Mouse (Mus musculus): Measurements from ENCODE around the gene Apbb1ip.

Gene Apbb1ip

DNA sequence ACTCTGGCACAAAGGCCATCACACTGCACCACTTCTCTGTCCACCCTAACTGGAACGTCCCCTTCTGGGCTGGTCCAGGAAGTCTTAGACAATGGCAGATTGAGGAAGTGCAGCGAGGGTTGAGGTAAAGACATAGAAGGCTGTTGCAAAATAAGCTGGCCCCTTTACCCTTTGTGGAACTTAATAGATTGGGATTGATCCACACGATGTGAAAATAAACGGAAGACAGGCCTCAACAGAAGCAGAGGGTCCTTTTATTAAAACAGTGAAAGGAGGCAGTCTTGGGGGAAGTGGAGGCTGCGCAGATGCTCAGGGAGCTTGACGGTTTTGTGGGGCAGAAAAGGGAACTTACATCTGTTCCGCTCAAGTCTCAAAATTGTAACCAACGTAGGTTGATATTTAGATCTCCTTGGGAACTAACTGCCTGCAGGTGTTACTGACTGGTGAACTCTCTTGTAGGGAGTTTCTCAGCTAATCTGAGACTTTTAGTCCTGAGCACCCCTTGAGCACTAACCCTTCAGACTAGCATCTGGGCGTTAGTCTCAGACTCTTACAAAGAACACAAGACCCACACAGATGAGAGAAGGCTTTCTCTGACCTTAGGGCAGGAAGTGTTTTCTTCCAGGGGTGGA lies at the start of gene Apbb1ip:
TSS of gene Apbb1ip (plus strand) at position 546 of the 632 bp plus-strand sequence.
- no peak for DNase-seq (ENCODE audit: low spot score in 2 of 2)

DNA sequence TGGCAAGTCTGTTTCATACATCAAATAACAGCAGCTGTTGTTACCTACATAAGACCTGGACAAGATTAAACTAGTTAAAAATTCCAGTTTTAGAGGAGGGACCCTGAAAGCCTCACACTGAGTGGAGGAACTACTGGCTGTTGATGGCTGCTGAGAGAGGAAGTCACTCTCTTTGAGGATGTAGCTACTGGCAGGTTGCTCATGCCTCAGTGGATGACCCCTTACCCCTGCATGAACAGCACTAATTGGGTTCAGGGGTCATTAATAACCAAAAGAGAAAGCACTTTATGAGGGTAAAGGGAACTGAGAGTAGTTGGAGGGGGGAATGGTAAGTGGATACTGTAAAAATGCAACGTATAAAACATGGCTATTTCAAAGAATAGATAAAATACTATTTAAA lies 46.8 kb upstream of the Apbb1ip start:
- DNase-seq (ENCODE audit: low spot score in 2 of 2) = no peak

- no peak for DNase-seq (ENCODE audit: low spot score in 2 of 2)
These were observed 37.8 kb upstream of the Apbb1ip start for GRCm38 (mm10) chr2:22736134-22736533.

DNA sequence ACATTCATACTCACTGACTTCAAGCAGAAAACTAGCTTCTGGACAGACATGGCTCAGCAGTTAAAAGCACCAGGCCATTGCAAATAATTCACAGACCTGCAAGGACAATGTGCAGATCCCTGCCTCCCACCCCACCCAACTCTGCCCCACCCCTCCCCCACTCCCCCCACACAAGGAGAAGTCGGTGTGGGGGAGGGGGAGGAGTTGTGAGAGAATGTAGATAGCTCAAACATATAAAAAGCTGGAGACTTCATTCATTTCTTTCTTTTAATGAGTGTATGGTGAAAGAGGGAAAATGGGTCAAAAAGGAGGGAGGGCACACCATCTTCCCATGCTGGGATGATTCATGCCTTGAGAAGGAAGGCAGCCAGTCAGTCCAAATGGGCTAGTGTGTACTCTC lies 34.5 kb upstream of the Apbb1ip start:
- DNase-seq (ENCODE audit: low spot score in 2 of 2) = no peak

DNA sequence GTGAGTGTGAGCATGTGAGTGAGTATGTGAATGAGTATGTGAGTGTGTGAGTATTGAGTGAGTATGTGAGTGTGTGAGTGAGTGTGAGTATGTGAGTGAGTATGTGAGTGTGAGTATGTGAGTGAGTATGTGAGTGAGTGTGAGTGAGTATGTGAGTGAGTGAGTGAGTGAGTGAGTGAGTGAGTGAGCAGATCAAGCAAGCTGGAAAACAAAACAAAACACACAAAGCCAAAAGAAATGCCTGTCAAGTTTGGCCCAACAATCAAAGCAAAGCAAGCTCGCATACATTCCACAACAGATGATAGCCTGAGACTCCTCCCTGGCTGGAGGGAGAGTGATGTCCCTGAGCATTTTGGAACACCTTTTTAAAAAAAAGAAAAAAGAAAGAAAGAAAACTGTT lies 33.5 kb upstream of the Apbb1ip start:
- no peak for DNase-seq (ENCODE audit: low spot score in 2 of 2)

- no peak for DNase-seq (ENCODE audit: low spot score in 2 of 2)
These were observed 32.7 kb upstream of the Apbb1ip start for GRCm38 (mm10) chr2:22741222-22741621.

GRCm38 (mm10) chr2:22744121-22744761 lies 29.7 kb upstream of the Apbb1ip start:
- peak in 1 of 2 experiments; percentile 12 for DNase-seq (ENCODE audit: low spot score in 2 of 2)

- no peak for DNase-seq (ENCODE audit: low spot score in 2 of 2)
These were observed 29.0 kb upstream of the Apbb1ip start for GRCm38 (mm10) chr2:22744876-22745275.

DNA sequence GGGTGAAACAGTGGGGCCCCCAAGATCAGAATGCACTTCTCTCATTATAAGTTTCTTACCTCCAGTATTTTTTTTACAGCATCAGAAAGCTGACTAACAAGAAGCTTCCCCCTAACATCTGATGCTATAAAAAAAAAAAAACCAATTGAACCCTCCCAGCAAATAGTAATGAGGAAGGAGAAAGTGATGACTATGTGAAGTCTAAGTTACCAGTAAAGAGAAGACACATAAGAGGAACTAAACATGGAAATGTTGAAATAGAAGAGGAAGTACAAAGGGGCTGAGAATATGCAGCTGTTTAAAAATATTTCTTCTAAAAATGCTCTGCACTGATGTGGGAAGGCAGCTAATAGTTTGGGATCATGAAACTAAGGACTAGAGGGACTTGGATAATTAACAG lies 27.1 kb upstream of the Apbb1ip start:
- DNase-seq (ENCODE audit: low spot score in 2 of 2) = no peak

GRCm38 (mm10) chr2:22747941-22748340 lies 26.0 kb upstream of the Apbb1ip start:
- no peak for DNase-seq (ENCODE audit: low spot score in 2 of 2)

GRCm38 (mm10) chr2:22749761-22750160 lies 24.1 kb upstream of the Apbb1ip start:
- DNase-seq (ENCODE audit: low spot score in 2 of 2) = no peak

GRCm38 (mm10) chr2:22752492-22752891 lies 21.4 kb upstream of the Apbb1ip start:
- DNase-seq (ENCODE audit: low spot score in 2 of 2) = no peak

DNA sequence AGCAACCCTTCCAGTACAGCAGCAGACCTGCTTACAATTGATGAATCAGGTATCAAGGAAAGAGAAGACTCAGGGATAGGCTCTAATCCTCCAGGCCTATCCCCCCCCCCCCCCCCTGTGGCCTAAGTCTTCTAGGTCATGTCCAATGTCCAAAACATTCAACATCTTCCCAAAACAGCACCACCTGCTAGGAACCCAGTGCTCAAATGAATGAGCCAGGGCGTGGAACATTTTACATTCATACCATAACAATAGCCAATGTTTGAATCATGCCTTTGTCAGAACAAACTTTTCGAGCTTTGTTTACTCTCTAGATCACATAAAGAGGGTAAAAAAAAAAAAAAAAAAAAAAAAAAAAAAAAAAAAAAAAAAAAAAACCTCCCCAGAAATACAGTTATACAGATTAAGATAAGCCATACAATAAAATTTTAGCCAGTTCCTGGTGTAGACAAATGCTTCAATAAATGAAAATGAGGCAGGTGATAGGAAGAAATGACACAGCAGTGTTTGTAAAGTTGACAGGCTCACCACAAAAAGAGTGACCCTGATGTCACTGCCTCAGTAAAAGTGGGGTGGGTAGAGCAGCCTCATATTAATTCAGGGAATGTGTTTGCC lies 20.3 kb upstream of the Apbb1ip start:
- no peak for DNase-seq (ENCODE audit: low spot score in 2 of 2)

DNA sequence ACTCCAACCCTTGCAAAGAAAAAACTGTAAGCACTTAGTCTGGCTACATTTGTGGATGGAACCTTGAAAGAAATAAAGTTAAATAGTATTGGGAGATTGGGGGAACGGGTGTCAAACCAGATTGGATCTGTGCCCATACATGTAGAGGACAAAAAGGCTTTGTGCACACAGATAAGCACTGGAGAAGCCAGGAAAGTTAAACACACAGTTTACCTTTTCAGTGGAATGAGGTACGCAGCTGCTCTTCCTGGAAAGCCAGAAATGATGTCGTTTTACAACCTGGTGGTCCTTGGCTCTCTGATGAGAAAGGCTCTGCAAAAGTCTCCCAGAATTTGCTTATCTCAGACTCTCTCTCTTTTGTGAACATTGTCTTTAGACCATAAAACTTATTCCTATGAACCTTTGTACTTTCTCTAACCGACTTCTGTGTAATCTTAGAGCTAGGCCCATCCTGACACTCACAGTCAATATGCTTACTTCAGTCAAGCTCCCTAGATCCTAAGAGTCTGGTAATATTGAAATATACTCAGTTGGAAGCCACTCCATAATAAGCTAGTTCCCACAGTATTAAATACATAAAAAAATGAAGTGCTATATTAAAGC lies 19.6 kb upstream of the Apbb1ip start:
- no peak for DNase-seq (ENCODE audit: low spot score in 2 of 2)

DNA sequence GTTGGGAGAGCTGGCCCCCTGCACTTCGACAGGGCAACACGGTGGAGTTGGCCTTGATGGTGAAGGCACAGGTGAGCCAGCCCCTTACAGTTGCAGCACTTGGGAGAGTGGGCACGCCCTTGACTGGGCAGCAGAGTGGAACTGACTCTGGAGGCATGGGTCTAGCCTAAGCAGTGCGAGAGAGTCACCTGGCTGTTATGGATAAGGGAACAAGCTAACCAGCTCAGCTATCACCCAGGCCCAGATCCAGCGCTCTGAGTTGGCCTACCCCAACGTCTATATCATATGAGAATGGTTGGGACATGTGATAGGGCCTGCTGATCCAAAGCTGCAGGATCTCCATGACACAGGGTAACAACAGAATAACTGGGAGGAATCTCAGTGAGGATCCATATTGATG lies 18.3 kb upstream of the Apbb1ip start:
- no peak for DNase-seq (ENCODE audit: low spot score in 2 of 2)

GRCm38 (mm10) chr2:22758310-22758972 lies 15.5 kb upstream of the Apbb1ip start:
- DNase-seq (ENCODE audit: low spot score in 2 of 2) = peak; percentile 28 to 33

DNA sequence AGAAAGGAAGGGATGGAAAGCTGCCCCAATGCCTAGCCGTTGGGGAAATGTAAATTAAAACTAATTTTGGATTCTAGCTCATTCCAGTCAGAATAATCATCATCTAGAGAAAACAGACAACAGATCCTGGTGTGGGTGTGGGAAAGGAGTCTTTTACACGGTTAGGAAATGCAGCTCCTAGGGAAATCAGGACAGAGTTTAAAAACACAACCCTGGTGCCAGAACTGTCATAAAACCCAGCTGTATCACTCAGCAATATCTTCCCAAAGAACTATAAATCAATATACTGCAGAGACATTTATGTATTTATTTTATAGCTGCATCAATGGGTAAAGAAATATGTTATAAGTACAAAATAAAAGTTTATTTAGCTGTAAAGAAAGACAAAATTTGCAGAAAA lies 13.4 kb upstream of the Apbb1ip start:
- DNase-seq (ENCODE audit: low spot score in 2 of 2) = no peak

DNA sequence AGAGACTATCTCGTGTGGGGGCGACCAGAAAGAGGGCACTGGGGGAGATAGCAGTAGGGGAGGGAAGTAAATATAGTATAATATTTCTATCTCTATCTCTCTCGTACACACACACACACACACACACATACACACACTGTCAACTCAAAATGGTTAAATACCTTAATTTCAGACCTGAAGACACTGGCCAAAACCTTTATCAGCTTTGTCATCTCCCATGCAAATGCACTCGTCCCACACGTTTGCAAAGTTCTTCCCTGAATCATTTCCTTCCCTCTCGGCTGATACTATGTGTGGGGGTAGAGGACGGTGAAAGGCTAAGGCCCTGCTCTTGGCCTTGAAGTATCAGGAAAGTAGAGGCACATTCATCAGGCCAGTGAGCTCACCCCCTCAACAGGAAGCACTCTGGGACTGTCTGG lies 12.8 kb upstream of the Apbb1ip start:
- no peak for DNase-seq (ENCODE audit: low spot score in 2 of 2)

- DNase-seq (ENCODE audit: low spot score in 2 of 2) = no peak
These were observed 9.0 kb upstream of the Apbb1ip start for GRCm38 (mm10) chr2:22764774-22765387.

GRCm38 (mm10) chr2:22771311-22771710 lies 2.6 kb upstream of the Apbb1ip start:
- no peak for DNase-seq (ENCODE audit: low spot score in 2 of 2)

DNA sequence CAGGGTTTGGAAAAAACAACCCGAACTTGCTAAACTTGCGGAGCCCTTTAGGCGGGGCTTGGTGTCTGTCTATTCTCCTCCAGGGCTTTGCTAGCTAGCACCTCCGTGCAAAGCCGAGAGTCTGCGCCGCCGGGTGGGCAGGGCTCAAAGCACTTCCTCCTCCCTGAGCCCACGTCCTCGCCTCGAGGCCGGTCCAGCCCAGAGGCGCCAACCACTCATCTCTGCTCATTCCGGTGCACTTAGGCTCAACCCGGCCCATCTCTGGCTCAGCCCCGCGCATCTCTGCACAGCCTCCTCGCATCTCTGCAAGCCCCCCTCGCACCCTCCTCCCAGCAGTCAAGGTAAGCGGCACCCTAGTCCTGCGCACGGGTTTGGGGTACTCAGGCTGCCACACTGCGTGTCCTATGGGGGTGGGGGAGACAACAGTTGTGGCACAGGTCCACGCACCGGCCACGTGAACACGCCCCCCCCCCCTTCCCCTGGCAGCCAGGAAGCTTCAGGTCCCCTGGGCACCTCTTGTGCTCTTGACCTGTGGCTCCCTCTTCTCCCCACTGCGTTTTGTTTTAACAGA lies 372 bp downstream of the Apbb1ip start:
- DNase-seq (ENCODE audit: low spot score in 2 of 2) = peak; percentile 36 to 74
